Comparison of ENCODE assay signal across 30 mouse cellular contexts in the genomic region with DNA sequence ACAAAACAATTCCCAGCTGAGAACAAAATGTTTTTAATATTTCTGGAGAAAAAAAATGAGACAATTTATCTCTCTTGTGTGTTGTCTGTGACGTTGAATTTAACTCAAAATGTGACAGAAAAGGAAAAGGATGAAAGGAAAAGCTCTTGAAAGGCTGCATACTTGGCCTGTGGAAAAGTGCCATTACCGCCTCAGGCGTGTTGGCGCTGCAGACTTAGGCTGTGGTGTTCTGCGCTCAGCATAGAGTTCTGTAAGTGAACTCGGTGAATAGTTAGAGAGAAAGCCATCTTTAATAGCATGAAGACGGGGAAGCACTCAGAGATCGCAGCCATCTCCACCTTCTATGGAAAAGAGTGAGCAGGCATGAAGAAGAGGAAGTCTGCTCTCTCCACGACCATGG.
"Had no signal": no experiment of that assay in that cellular context is flagged by ENCODE, and none has a peak within 500 bp of the region (broad histone marks: within the 10 kb centered on the region; RNA-seq: fewer than 3 reads in every experiment).

No protein-coding gene starts in this region.

- DNase-seq: left cerebral cortex, postnatal 4 days; liver; liver, embryonic 13.5 days; liver, postnatal 0 days; lung, adult 18-20 months; lung, adult 2 months; lung, embryonic 14.5 days; lung, postnatal 10 days; lung, postnatal 14 days; lung, postnatal 36 days; lung, postnatal 4 days had no signal

- H3K36me3 ChIP-seq: limb, embryonic 10.5 days; limb, embryonic 12.5 days; limb, embryonic 13.5 days; limb, embryonic 15.5 days; liver, embryonic 12.5 days; liver, embryonic 13.5 days; liver, embryonic 15.5 days; lung, embryonic 15.5 days; midbrain, embryonic 10.5 days; midbrain, embryonic 12.5 days; midbrain, embryonic 13.5 days; midbrain, embryonic 15.5 days; neural tube, embryonic 12.5 days had no signal

- ATAC-seq: liver, embryonic 12.5 days; liver, postnatal 0 days; lung, postnatal 0 days; midbrain, embryonic 13.5 days; midbrain, embryonic 15.5 days; midbrain, embryonic 16.5 days had no signal

- H3K27ac ChIP-seq: limb, embryonic 10.5 days; limb, embryonic 12.5 days; limb, embryonic 13.5 days; limb, embryonic 15.5 days; liver, embryonic 12.5 days; liver, embryonic 13.5 days; liver, embryonic 14.5 days; liver, embryonic 15.5 days; lung, embryonic 15.5 days; macrophage; midbrain, embryonic 10.5 days; midbrain, embryonic 12.5 days; midbrain, embryonic 13.5 days; midbrain, embryonic 15.5 days; neural tube, embryonic 12.5 days had no signal

- H3K4me1 ChIP-seq: limb, embryonic 10.5 days; limb, embryonic 12.5 days; limb, embryonic 13.5 days; limb, embryonic 15.5 days; liver, embryonic 12.5 days; liver, embryonic 13.5 days; liver, embryonic 15.5 days; lung, embryonic 15.5 days; megakaryocyte, embryonic 14.5 days; neural tube, embryonic 12.5 days had no signal

- H3K4me3 ChIP-seq: limb, embryonic 10.5 days; limb, embryonic 12.5 days; limb, embryonic 13.5 days; limb, embryonic 15.5 days; liver, embryonic 12.5 days; liver, embryonic 13.5 days; liver, embryonic 15.5 days; lung, embryonic 15.5 days; megakaryocyte, embryonic 14.5 days; midbrain, embryonic 10.5 days; midbrain, embryonic 12.5 days; midbrain, embryonic 13.5 days; midbrain, embryonic 15.5 days; myocyte; neural tube, embryonic 12.5 days had no signal

- H3K4me2 ChIP-seq: limb, embryonic 12.5 days; limb, embryonic 13.5 days; limb, embryonic 15.5 days; liver, embryonic 11.5 days; liver, embryonic 12.5 days; liver, embryonic 13.5 days; liver, embryonic 15.5 days; lung, embryonic 14.5 days; lung, embryonic 15.5 days; midbrain, embryonic 12.5 days; midbrain, embryonic 13.5 days; midbrain, embryonic 15.5 days; neural tube, embryonic 12.5 days had no signal

- H3K27me3 ChIP-seq: limb, embryonic 12.5 days; limb, embryonic 13.5 days; limb, embryonic 15.5 days; liver, embryonic 12.5 days; liver, embryonic 13.5 days; liver, embryonic 15.5 days; lung, embryonic 15.5 days; megakaryocyte, embryonic 14.5 days; neural tube, embryonic 12.5 days had no signal

- H3K9ac ChIP-seq: limb, embryonic 12.5 days; limb, embryonic 13.5 days; limb, embryonic 15.5 days; liver, embryonic 12.5 days; liver, embryonic 13.5 days; liver, embryonic 14.5 days; liver, embryonic 15.5 days; liver, postnatal 0 days; lung, embryonic 14.5 days; lung, embryonic 15.5 days; midbrain, embryonic 12.5 days; midbrain, embryonic 13.5 days; midbrain, embryonic 15.5 days; neural tube, embryonic 12.5 days had no signal

- H3K9me3 ChIP-seq: limb, embryonic 10.5 days; limb, embryonic 12.5 days; limb, embryonic 13.5 days; limb, embryonic 15.5 days; liver, embryonic 12.5 days; liver, embryonic 13.5 days; liver, embryonic 15.5 days; lung, embryonic 15.5 days; midbrain, embryonic 10.5 days; midbrain, embryonic 12.5 days; midbrain, embryonic 13.5 days; midbrain, embryonic 15.5 days; neural tube, embryonic 12.5 days had no signal
